Mouse (Mus musculus): Measurements from ENCODE around the gene 4933407L21Rik. TPM values are rescaled to one million over a fixed set of nuclear protein-coding genes. Genes with fewer than 3 reads are reported as not detected.

Gene 4933407L21Rik
- polyA plus RNA-seq, 1 experiment, result not detected

- TF ChIP-seq FLI1 (IDR thresholded peaks at IDR 0.05; ENCODE audit: low read length), result no peak
- no peak for TF ChIP-seq GATA1 (IDR thresholded peaks at IDR 0.05; ENCODE audit: borderline replicate concordance, low read length)
- H3K4me1 ChIP-seq, result peaks cover 35% of the 10 kb centered on the region
- H3K4me3 ChIP-seq (replicated peaks), result no peak overlapping the region
- peaks cover 32% of the 10 kb centered on the region for H3K27me3 ChIP-seq (replicated peaks)
- H3K9me3 ChIP-seq, result no peaks in the 10 kb centered on the region
- no peaks in the 10 kb centered on the region for H3K36me3 ChIP-seq (replicated peaks; ENCODE audit: low read length)
Observed at GRCm38 (mm10) chr1:85955150-85955549, 26.9 kb downstream of the 4933407L21Rik start.

GRCm38 (mm10) chr1:85957290-85957689 is 29.0 kb downstream of the 4933407L21Rik start:
- peaks cover 35% of the 10 kb centered on the region for H3K27me3 ChIP-seq (replicated peaks)
- H3K4me1 ChIP-seq, result peaks cover 54% of the 10 kb centered on the region
- no peaks in the 10 kb centered on the region for H3K9me3 ChIP-seq
- TF ChIP-seq GATA1 (IDR thresholded peaks at IDR 0.05; ENCODE audit: borderline replicate concordance, low read length) (no peak), FLI1 (IDR thresholded peaks at IDR 0.05; ENCODE audit: low read length) (no peak)
- no peak overlapping the region for H3K4me3 ChIP-seq (replicated peaks)
- H3K36me3 ChIP-seq (replicated peaks; ENCODE audit: low read length), result no peaks in the 10 kb centered on the region

- peaks cover 35% of the 10 kb centered on the region for H3K27me3 ChIP-seq (replicated peaks)
- TF ChIP-seq FLI1 (IDR thresholded peaks at IDR 0.05; ENCODE audit: low read length) (no peak), GATA1 (IDR thresholded peaks at IDR 0.05; ENCODE audit: borderline replicate concordance, low read length) (no peak)
- H3K4me1 ChIP-seq, result peaks cover 54% of the 10 kb centered on the region
- H3K9me3 ChIP-seq, result no peaks in the 10 kb centered on the region
- no peaks in the 10 kb centered on the region for H3K36me3 ChIP-seq (replicated peaks; ENCODE audit: low read length)
- H3K4me3 ChIP-seq (replicated peaks), result no peak overlapping the region
Observed at GRCm38 (mm10) chr1:85957942-85958619, 29.8 kb downstream of the 4933407L21Rik start.

GRCm38 (mm10) chr1:85959129-85959888 is 31.0 kb downstream of the 4933407L21Rik start:
- Histone ChIP-seq H3K4me1 (peaks cover 54% of the 10 kb centered on the region), H3K9me3 (peaks cover 4% of the 10 kb centered on the region), H3K4me3 (replicated peaks) (no peak overlapping the region), H3K36me3 (replicated peaks; ENCODE audit: low read length) (no peaks in the 10 kb centered on the region), H3K27me3 (replicated peaks) (peaks cover 35% of the 10 kb centered on the region)
- no peak for TF ChIP-seq FLI1 (IDR thresholded peaks at IDR 0.05; ENCODE audit: low read length)
- no peak for TF ChIP-seq GATA1 (IDR thresholded peaks at IDR 0.05; ENCODE audit: borderline replicate concordance, low read length)

GRCm38 (mm10) chr1:85959889-85960276 is 31.6 kb downstream of the 4933407L21Rik start:
- no peaks in the 10 kb centered on the region for H3K36me3 ChIP-seq (replicated peaks; ENCODE audit: low read length)
- peaks cover 54% of the 10 kb centered on the region for H3K4me1 ChIP-seq
- H3K9me3 ChIP-seq, result peaks cover 7% of the 10 kb centered on the region
- H3K4me3 ChIP-seq (replicated peaks), result no peak overlapping the region
- peaks cover 35% of the 10 kb centered on the region for H3K27me3 ChIP-seq (replicated peaks)
- no peak for TF ChIP-seq FLI1 (IDR thresholded peaks at IDR 0.05; ENCODE audit: low read length)
- TF ChIP-seq GATA1 (IDR thresholded peaks at IDR 0.05; ENCODE audit: borderline replicate concordance, low read length), result no peak

GRCm38 (mm10) chr1:85960873-85961272 is 32.6 kb downstream of the 4933407L21Rik start, which contains the start of gene Gpr55:
Gene Gpr55, minus strand, starts transcription at chr1:85961007.
- no peak for TF ChIP-seq FLI1 (IDR thresholded peaks at IDR 0.05; ENCODE audit: low read length)
- TF ChIP-seq GATA1 (IDR thresholded peaks at IDR 0.05; ENCODE audit: borderline replicate concordance, low read length), result no peak
- Histone ChIP-seq H3K27me3 (replicated peaks) (peaks cover 34% of the 10 kb centered on the region), H3K4me3 (replicated peaks) (peak within 1 kb of the TSS; percentile 74), H3K4me1 (peaks cover 54% of the 10 kb centered on the region), H3K9me3 (peaks cover 7% of the 10 kb centered on the region), H3K36me3 (replicated peaks; ENCODE audit: low read length) (no peaks in the 10 kb centered on the region)

- Histone ChIP-seq H3K4me1 (peaks cover 48% of the 10 kb centered on the region), H3K36me3 (replicated peaks; ENCODE audit: low read length) (no peaks in the 10 kb centered on the region), H3K27me3 (replicated peaks) (peaks cover 27% of the 10 kb centered on the region), H3K4me3 (replicated peaks) (no peak overlapping the region), H3K9me3 (peaks cover 7% of the 10 kb centered on the region)
- TF ChIP-seq FLI1 (IDR thresholded peaks at IDR 0.05; ENCODE audit: low read length) (no peak), GATA1 (IDR thresholded peaks at IDR 0.05; ENCODE audit: borderline replicate concordance, low read length) (no peak)
Observed at GRCm38 (mm10) chr1:85962081-85962480, 33.8 kb downstream of the 4933407L21Rik start.

GRCm38 (mm10) chr1:85965856-85966255 is 37.6 kb downstream of the 4933407L21Rik start:
- TF ChIP-seq GATA1 (IDR thresholded peaks at IDR 0.05; ENCODE audit: borderline replicate concordance, low read length) (no peak), FLI1 (IDR thresholded peaks at IDR 0.05; ENCODE audit: low read length) (no peak)
- H3K9me3 ChIP-seq, result peaks cover 7% of the 10 kb centered on the region
- no peak overlapping the region for H3K4me3 ChIP-seq (replicated peaks)
- H3K4me1 ChIP-seq, result peaks cover 12% of the 10 kb centered on the region
- peaks cover 7% of the 10 kb centered on the region for H3K27me3 ChIP-seq (replicated peaks)
- H3K36me3 ChIP-seq (replicated peaks; ENCODE audit: low read length), result no peaks in the 10 kb centered on the region

- peaks cover 5% of the 10 kb centered on the region for H3K9me3 ChIP-seq
- H3K36me3 ChIP-seq (replicated peaks; ENCODE audit: low read length), result no peaks in the 10 kb centered on the region
- H3K4me1 ChIP-seq, result no peaks in the 10 kb centered on the region
- peaks cover 17% of the 10 kb centered on the region for H3K27me3 ChIP-seq (replicated peaks)
- no peak for TF ChIP-seq FLI1 (IDR thresholded peaks at IDR 0.05; ENCODE audit: low read length)
- no peak for TF ChIP-seq GATA1 (IDR thresholded peaks at IDR 0.05; ENCODE audit: borderline replicate concordance, low read length)
- no peak overlapping the region for H3K4me3 ChIP-seq (replicated peaks)
Observed at GRCm38 (mm10) chr1:85969081-85969480, 40.8 kb downstream of the 4933407L21Rik start.

- Histone ChIP-seq H3K9me3 (0 out of 2 replicates have a peak, but pooled peaks cover under 1% of the 10 kb centered on the region), H3K27me3 (replicated peaks) (peaks cover 20% of the 10 kb centered on the region), H3K36me3 (replicated peaks; ENCODE audit: low read length) (no peaks in the 10 kb centered on the region), H3K4me3 (replicated peaks) (no peak overlapping the region), H3K4me1 (no peaks in the 10 kb centered on the region)
- TF ChIP-seq FLI1 (IDR thresholded peaks at IDR 0.05; ENCODE audit: low read length) (no peak), GATA1 (IDR thresholded peaks at IDR 0.05; ENCODE audit: borderline replicate concordance, low read length) (no peak)
Observed at GRCm38 (mm10) chr1:85969519-85969918, 41.2 kb downstream of the 4933407L21Rik start.
